Mouse (Mus musculus) R1 (cell line): ENCODE data around the gene Alox12.

ENCODE experiments used
- DNase-seq: peaks from one replicate; pipeline ENCODE4 v3.0.0-alpha.2; 2018; ENCODE audit warnings: low read depth, low spot score

The Alox12 gene

DNA sequence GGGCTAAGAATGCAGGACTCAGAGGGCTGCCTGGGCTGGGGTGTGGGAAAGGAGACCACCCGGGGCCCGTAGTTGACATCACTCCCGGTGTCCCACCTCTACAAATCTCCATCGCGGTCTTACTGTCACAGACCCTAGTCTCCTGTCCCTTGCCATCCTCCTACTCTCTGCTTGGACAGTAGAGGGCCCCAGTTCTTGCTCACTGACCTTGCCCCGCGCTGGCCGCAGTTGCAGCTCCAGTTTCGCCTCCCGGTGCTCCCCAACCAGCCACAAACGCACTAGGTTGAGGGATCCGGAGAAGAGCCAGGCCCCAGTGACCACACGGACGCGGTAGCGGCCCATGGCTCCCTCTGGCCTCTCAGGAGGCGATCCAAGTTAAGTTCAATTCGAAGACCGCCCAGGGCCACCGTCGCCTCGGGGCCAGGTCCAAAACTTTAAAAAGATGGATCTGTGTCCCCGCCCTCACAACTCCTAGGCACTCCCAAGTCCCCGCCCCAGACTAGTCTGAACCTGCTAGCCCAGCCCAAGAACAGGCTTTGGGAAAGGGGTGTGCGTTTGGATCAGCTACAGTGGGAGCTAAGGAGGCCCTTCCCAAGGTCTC is at the start of gene Alox12:
Alox12 (minus strand) TSS at position 423 of the 601 bp plus-strand sequence.
- peak; percentile 75 for DNase-seq

DNA sequence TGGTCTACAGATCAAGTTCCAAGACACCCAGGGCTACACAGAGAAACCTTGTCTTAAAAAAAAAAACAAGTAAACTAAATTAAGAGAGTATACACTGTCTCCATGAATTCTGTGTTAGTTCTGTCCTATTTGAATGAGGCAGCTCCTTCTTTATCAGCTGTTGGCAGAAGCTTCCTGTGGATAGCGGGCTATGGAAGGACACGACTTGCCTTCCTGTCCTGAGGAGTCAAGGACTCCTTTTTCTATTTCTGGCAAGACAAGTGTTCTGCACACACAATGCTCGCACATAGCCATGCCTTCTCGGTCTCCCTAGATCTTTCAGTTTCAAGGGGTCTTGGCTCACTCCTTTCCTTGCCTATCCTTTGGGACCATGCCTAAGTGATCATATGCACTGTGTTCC is 47.1 kb upstream of the Alox12 start:
- DNase-seq, result no peak

- no peak for DNase-seq
Measured at GRCm38 (mm10) chr11:70297836-70298454, 42.8 kb upstream of the Alox12 start.

DNA sequence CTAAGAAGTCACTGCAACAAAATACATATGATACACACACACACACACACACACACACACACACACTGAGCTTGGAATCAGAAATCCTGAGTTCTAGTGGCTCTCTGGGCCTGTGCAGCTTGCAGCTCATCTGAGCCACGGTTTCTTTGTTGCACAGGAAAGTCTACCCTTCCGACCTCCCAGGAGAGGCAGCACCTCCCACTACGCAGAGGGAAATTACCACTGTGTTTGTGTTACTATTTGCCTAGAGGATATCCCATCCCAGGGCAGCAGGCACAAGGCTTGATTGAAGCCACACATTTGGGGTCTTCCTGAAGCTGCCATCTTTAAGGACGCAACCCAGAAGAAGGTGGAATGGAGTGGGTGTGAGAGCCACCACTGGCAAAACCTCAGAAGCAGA is 42.3 kb upstream of the Alox12 start:
- no peak for DNase-seq

DNA sequence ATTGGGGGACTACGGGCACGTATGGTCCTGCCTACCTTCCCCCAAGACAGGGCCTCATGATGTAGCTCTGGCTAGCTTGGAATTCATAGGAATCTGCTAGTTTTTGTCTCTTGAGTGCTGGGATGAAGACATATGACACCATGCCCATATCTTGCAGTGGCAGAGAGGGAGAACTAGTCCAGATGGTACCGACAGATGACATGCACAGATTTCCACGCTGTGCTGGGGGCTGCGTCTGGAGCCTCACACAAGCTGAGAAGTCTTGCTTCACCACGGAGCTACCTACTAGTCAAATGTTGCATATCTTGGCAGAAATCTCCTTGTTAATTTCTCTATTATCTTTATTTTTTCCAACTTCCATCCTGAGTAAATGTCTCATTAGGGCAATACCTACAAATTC is 38.7 kb upstream of the Alox12 start:
- DNase-seq, result no peak

DNA sequence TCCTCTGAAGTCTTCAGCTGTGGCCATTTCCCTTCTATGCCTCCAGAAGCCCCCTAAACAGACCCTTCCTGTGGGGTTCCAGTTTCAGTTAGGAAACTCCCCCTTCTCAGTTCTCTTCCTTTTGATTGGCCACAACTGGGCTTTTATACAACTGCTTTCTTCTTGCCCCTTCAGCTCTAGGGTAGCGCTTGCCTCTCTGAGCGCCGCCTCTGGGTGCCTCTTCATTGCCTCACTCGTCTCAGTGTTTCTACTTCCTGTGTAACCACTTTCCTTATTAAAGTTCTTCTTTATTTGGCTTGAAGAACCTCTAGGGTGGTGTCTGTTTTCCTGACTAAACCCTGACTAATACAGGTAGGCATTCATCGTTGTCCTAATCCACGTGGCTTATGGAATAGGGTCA is 36.1 kb upstream of the Alox12 start:
- DNase-seq, result no peak

DNA sequence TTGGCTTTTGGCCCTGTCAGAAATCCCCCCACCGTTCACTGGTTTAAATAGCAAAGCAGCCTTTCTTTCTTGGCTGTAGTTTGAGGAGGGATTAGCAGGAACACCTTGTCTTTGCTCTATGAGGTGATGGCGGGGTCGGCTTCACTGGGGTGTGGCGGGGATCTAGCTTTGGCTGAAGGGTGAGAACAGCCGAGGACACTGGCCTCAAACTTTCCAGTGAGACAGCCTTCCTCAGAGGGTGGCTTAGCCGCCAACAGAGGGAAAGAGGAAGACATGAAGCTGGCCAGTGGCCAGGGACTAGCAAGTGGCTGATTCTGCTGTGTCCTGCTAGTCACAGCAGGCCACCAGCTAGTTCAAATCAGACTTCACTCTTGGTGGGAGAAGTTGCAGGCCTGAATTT is 34.1 kb upstream of the Alox12 start:
- no peak for DNase-seq

- no peak for DNase-seq
Measured at GRCm38 (mm10) chr11:70288102-70288501, 32.9 kb upstream of the Alox12 start.

- no peak for DNase-seq
Measured at GRCm38 (mm10) chr11:70285686-70286085, 30.5 kb upstream of the Alox12 start.

DNA sequence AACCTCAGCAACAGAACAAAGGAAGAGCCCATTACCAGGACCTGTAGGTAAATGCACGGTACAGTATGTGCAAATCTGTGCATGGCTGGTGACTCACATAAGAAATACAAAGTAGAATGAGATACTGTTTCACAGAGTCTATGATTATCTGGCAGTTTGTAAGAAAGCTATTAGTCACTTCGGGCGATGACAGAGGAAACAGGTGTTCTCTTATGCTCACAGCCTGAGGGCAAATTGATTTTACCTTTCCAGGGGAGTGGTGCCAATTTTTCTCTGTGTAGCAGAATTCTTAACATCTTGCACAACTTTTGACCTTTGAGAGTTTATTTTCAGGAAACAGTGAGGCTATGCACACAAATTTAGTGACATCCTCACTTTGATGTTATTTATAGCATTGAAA is 29.6 kb upstream of the Alox12 start:
- no peak for DNase-seq

DNA sequence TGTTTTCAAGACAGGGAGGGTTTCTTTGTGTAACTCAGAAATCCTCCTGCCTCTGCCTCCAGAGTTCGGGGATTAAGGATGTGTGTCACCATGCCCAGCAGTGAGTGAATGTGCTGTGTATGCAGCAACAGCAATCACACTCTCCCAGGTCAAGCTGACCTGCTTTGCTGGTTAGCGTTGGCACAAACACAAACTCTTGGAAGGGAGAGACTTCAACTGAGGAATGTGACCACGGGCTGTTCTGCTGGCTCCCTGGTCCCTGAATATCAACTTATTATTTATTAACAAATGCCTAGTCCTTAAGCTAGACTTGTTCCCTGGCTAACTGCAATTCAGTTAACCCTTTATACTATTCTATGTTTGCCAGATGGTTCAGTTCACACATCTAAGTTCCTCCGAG is 28.5 kb upstream of the Alox12 start:
- DNase-seq, result no peak

GRCm38 (mm10) chr11:70280441-70280840 is 25.3 kb upstream of the Alox12 start:
- DNase-seq, result no peak

GRCm38 (mm10) chr11:70278961-70279360 is 23.8 kb upstream of the Alox12 start:
- no peak for DNase-seq

DNA sequence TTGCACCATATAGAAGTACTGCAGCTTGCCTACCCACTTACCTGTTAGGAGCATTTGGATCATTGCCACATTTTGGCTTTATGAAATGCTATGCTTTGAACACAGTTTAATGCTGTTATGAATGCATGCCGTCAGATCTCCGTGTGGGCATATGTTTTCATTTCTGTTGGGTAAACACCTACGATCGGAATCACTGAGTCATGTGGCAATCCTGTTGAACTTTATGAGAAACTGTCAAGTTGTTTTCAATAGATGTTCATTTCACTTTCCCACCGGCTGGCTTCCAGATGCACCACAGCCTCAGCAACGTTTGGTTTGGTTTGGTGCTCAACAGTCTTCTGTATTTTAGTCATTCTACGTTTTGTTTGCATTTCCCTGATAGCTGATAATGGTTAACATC is 16.5 kb upstream of the Alox12 start:
- DNase-seq, result no peak

DNA sequence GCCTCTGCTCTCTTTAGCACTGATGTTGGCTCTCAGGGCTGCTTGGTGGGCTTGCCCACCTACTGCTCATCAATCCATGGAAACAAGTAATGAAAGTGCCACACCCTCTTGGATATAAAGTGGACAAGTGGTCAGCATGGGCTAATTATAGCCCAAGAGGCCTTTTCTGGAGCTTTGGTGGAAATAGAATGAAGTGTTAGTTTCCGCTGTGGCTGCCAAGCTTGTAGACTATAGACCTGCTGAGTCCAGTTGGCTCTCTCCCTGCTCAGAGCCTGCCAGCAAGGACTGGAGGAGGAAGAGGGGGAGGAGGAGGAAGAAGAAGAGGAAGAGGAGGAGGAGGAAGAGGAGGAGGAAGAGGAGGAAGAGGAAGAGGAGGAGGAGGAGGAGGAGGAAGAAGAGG is 11.3 kb upstream of the Alox12 start:
- no peak for DNase-seq

DNA sequence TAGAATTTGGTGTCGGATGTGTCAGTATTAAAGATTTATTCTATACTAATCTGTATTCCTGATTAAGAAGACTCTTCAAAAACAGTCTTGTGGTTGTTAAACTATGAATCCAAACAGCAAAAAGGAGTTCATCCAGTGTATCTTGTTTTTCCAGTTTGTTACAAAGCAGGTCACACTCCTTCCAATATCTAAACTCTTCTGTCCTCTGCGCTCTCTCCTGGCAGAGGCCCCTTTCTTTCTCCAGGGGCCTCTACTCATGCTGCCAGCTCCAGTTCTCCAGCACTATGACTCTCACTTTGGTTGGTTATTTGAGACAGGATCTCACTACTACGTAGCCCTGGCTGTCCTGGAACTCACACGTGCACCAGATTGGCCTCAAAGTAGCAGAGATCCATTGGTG is 10.7 kb upstream of the Alox12 start:
- no peak for DNase-seq

GRCm38 (mm10) chr11:70265252-70265651 is 10.1 kb upstream of the Alox12 start:
- no peak for DNase-seq

DNA sequence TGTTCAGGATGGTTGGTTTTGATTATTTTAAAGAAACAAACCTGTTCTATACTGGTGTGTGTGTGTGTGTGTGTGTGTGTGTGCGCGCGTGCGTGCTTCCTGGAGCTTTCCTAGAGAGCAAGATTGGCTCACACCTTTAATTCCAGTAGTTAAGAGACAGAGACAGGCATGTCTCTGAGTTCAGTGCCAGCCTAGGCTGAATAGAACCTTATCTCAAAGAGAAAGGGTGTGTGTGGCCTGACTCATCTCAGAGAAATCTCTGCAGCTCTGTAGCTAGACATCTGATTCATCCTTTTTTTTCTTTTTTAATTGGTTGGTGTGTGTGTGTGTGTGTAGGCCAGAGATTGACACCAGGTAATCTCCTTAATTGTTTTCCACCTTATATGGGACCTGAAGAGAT is 3.9 kb upstream of the Alox12 start:
- no peak for DNase-seq

DNA sequence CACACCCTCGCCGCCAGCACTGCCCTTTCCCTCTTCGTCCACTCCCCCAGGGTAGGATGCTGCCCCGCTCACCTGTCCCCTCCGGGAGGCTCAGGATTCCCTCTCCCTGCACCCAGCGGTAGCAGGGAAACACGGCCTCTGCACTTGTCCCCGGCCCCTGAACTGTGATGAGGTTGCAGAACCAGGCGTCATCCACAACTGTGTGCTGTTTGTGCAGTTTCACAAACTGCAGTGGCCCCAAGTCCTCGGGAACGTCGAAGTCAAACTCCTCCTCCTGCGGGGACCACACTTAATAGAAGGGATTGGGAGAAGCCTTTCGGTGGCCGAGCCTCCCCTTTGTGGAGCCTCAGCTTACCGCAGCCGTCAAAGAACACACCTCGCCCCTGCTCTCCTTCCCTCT is 816 bp downstream of the Alox12 start:
- DNase-seq, result no peak

GRCm38 (mm10) chr11:70251853-70252252 is 3.3 kb downstream of the Alox12 start:
- no peak for DNase-seq

DNA sequence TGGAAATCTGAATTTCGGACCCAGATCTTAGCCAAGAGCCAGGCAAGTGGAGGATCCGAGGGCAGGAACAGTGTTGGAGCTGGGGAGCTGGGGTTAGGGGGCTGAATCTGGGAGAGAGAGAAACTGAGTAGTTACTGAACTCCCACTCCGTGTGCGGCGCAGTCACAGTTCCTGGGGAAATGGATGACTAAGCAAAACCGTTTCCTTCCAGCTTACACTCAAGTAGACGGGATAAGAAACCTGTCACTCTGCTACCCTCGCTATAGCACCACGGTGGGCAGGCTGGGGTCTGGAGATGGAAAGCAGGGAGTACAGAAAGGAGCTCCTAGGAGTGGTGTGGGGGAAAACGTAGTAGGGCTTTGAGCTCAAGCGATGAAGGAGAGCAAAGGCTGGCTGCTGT is 5.0 kb downstream of the Alox12 start:
- no peak for DNase-seq

GRCm38 (mm10) chr11:70247136-70247845 is 7.9 kb downstream of the Alox12 start:
- DNase-seq, result peak; percentile 79

DNA sequence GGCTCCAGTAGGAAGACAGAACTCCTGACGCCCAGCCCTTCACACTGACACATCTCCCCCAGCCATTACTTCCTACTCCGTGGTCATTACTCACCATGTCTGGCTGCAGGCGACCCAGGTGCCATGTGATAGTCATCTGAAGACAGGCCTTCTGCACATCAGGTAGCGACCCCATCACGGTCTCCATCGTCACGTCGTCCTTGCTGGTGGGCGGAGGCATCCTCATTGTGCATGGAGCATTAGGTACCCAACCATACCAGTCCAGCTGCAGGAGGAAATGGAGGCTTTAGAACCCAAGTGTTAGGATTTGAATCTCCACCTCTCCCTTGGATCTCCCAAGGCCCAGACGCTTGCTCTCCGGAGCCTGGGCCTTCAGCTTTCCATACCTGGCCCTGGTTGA is 12.6 kb downstream of the Alox12 start:
- DNase-seq, result no peak
